Mouse (Mus musculus): ENCODE measurements at regions not wholly inside any gene's neighbourhood (a gene's known extent, or its start where the extent isn't known, plus 50 kb on each side); places are given as distances from the start of the nearest gene placed in this dataset.

- TF ChIP-seq POLR2A (IDR thresholded peaks at IDR 0.05; ENCODE audit: low read depth, low read length) (no peak), CTCF (IDR thresholded peaks at IDR 0.05; ENCODE audit: borderline replicate concordance, insufficient read depth, low read length) (no peak)
These were observed 279.1 kb downstream of the Inhba start for GRCm38 (mm10) chr13:16290784-16291183.
